Mouse (Mus musculus) small intestine, adult 2 months (tissue): Measurements from ENCODE around the gene Tbxa2r.

Experiments used
- CTCF ChIP-seq: fragments of 200-500 bp; IDR thresholded peaks from 2 replicates; pipeline ENCODE4 v1.5.1; 2012; ENCODE audit warnings: low read depth, mild to moderate bottlenecking, control low read depth, inconsistent platforms, low read length, moderate library complexity, mixed read lengths; ENCODE audit not compliant: insufficient replicate concordance, insufficient read length; ENCODE audit errors: extremely low read depth
- POLR2A ChIP-seq: fragments of 200-500 bp; IDR thresholded peaks from 2 replicates; pipeline ENCODE4 v1.6.1; 2012; ENCODE audit warnings: low read depth, mild to moderate bottlenecking, control low read depth, inconsistent platforms, low read length, moderate library complexity

DNA sequence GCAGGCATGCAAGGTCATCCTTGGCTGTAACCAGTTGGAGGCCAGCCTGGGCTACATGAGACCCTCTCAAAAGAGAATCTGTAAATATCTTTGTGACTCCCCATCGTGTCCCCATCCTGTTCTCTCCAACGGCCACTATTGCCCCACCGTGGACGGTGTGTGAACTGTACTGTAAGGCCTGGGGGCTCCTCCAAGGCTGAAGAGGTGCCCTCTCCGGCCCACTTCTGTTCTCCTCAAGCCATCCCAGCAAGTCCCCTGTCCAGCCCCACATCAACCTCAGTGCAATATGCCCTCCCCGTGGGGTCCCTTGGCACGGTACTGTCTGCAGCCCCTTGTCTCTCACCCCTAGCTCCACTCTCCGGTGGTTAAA, 9.2 kb upstream of the Tbxa2r start:
- TF ChIP-seq CTCF (no peak), POLR2A (no peak)
